Mouse (Mus musculus) layer of hippocampus, adult 11-12 months (tissue): Measurements from ENCODE around the gene Gm43191.
"Not testable (repeated sequence)": the region's sequence is repeated elsewhere in the genome, so short reads cannot be mapped to it uniquely, and the experiment has no call there.

ENCODE experiments used
- DNase-seq: peaks from one replicate; pipeline ENCODE4 v3.0.0; 2022; ENCODE audit warnings: low spot score

The Gm43191 gene

GRCm38 (mm10) chr3:116661288-116661869, 19.7 kb downstream of the Gm43191 start:
- DNase-seq: no peak

GRCm38 (mm10) chr3:116659856-116660430, 21.1 kb downstream of the Gm43191 start:
- no peak for DNase-seq

GRCm38 (mm10) chr3:116658928-116659565, 22.0 kb downstream of the Gm43191 start:
- no peak for DNase-seq

- DNase-seq: no peak
Observed at GRCm38 (mm10) chr3:116656184-116656965, 24.7 kb downstream of the Gm43191 start.

- DNase-seq: not testable (repeated sequence)
Observed at GRCm38 (mm10) chr3:116654051-116654450, 27.0 kb downstream of the Gm43191 start.

GRCm38 (mm10) chr3:116653278-116653945, 27.6 kb downstream of the Gm43191 start:
- no peak for DNase-seq

GRCm38 (mm10) chr3:116652033-116652446, 29.0 kb downstream of the Gm43191 start:
- no peak for DNase-seq

GRCm38 (mm10) chr3:116650698-116651097, 30.4 kb downstream of the Gm43191 start:
- no peak for DNase-seq

GRCm38 (mm10) chr3:116648805-116649204, 32.3 kb downstream of the Gm43191 start:
- DNase-seq: no peak

GRCm38 (mm10) chr3:116646387-116646786, 34.7 kb downstream of the Gm43191 start:
- DNase-seq: no peak

GRCm38 (mm10) chr3:116642373-116642772, 38.7 kb downstream of the Gm43191 start:
- no peak for DNase-seq

GRCm38 (mm10) chr3:116641811-116642371, 39.2 kb downstream of the Gm43191 start:
- no peak for DNase-seq

GRCm38 (mm10) chr3:116640024-116640423, 41.0 kb downstream of the Gm43191 start:
- DNase-seq: no peak

- no peak for DNase-seq
Observed at GRCm38 (mm10) chr3:116638572-116638971, 42.5 kb downstream of the Gm43191 start.

GRCm38 (mm10) chr3:116637693-116638476, 43.2 kb downstream of the Gm43191 start:
- no peak for DNase-seq

GRCm38 (mm10) chr3:116635799-116636198, 45.3 kb downstream of the Gm43191 start:
- DNase-seq: no peak

GRCm38 (mm10) chr3:116634853-116635252, 46.2 kb downstream of the Gm43191 start:
- DNase-seq: no peak

- DNase-seq: no peak
Observed at GRCm38 (mm10) chr3:116634091-116634490, 47.0 kb downstream of the Gm43191 start.

- DNase-seq: no peak
Observed at GRCm38 (mm10) chr3:116632971-116633370, 48.1 kb downstream of the Gm43191 start.

GRCm38 (mm10) chr3:116631459-116631858, 49.6 kb downstream of the Gm43191 start:
- DNase-seq: no peak

- no peak for DNase-seq
Observed at GRCm38 (mm10) chr3:116622641-116623040, 58.4 kb downstream of the Gm43191 start.
